Mouse (Mus musculus): Measurements from ENCODE around the gene Rnf222. TPM values are rescaled to one million over a fixed set of nuclear protein-coding genes. Genes with fewer than 3 reads are reported as not detected.

Gene Rnf222
- polyA plus RNA-seq, 1 experiment, result 1.4 TPM

GRCm38 (mm10) chr11:68907251-68907650, 18.9 kb downstream of the Rnf222 start:
- WGBS, result 84% methylated on average over 3 of the region's 3 CpGs
- TF ChIP-seq POLR2A (IDR thresholded peaks at IDR 0.05; ENCODE audit: borderline replicate concordance, control insufficient read depth, low read depth, low read length) (no peak), CTCF (IDR thresholded peaks at IDR 0.05; ENCODE audit: control insufficient read depth, insufficient read depth, low read length) (no peak)
- no peak overlapping the region for H3K4me3 ChIP-seq (replicated peaks; ENCODE audit: control insufficient read depth, low read depth, low read length)
- H3K27ac ChIP-seq (ENCODE audit: control insufficient read depth, insufficient read depth, low read depth, low read length, poor library complexity), result no peak overlapping the region
- H3K4me1 ChIP-seq (ENCODE audit: control insufficient read depth, insufficient read depth, low read length), result no peaks in the 10 kb centered on the region

GRCm38 (mm10) chr11:68908846-68909503, 20.6 kb downstream of the Rnf222 start:
- Histone ChIP-seq H3K4me1 (ENCODE audit: control insufficient read depth, insufficient read depth, low read length) (no peaks in the 10 kb centered on the region), H3K4me3 (replicated peaks; ENCODE audit: control insufficient read depth, low read depth, low read length) (no peak overlapping the region), H3K27ac (ENCODE audit: control insufficient read depth, insufficient read depth, low read depth, low read length, poor library complexity) (no peak overlapping the region)
- TF ChIP-seq POLR2A (IDR thresholded peaks at IDR 0.05; ENCODE audit: borderline replicate concordance, control insufficient read depth, low read depth, low read length), result no peak
- no peak for TF ChIP-seq CTCF (IDR thresholded peaks at IDR 0.05; ENCODE audit: control insufficient read depth, insufficient read depth, low read length)
- WGBS, result 71% methylated on average over 7 of the region's 7 CpGs

GRCm38 (mm10) chr11:68911531-68912177, 23.3 kb downstream of the Rnf222 start:
- no peak overlapping the region for H3K4me3 ChIP-seq (replicated peaks; ENCODE audit: control insufficient read depth, low read depth, low read length)
- TF ChIP-seq CTCF (IDR thresholded peaks at IDR 0.05; ENCODE audit: control insufficient read depth, insufficient read depth, low read length), result no peak
- TF ChIP-seq POLR2A (IDR thresholded peaks at IDR 0.05; ENCODE audit: borderline replicate concordance, control insufficient read depth, low read depth, low read length), result no peak
- H3K4me1 ChIP-seq (ENCODE audit: control insufficient read depth, insufficient read depth, low read length), result no peaks in the 10 kb centered on the region
- 10% methylated on average over 14 of the region's 14 CpGs for WGBS
- H3K27ac ChIP-seq (ENCODE audit: control insufficient read depth, insufficient read depth, low read depth, low read length, poor library complexity), result no peak overlapping the region

GRCm38 (mm10) chr11:68914566-68914965, 26.2 kb downstream of the Rnf222 start:
- no peak for TF ChIP-seq POLR2A (IDR thresholded peaks at IDR 0.05; ENCODE audit: borderline replicate concordance, control insufficient read depth, low read depth, low read length)
- TF ChIP-seq CTCF (IDR thresholded peaks at IDR 0.05; ENCODE audit: control insufficient read depth, insufficient read depth, low read length), result no peak
- Histone ChIP-seq H3K27ac (ENCODE audit: control insufficient read depth, insufficient read depth, low read depth, low read length, poor library complexity) (no peak overlapping the region), H3K4me3 (replicated peaks; ENCODE audit: control insufficient read depth, low read depth, low read length) (no peak overlapping the region), H3K4me1 (ENCODE audit: control insufficient read depth, insufficient read depth, low read length) (no peaks in the 10 kb centered on the region)
- 51% methylated on average over 4 of the region's 4 CpGs for WGBS

- no peak for TF ChIP-seq POLR2A (IDR thresholded peaks at IDR 0.05; ENCODE audit: borderline replicate concordance, control insufficient read depth, low read depth, low read length)
- no peak for TF ChIP-seq CTCF (IDR thresholded peaks at IDR 0.05; ENCODE audit: control insufficient read depth, insufficient read depth, low read length)
- WGBS, result 84% methylated on average over 3 of the region's 3 CpGs
- Histone ChIP-seq H3K4me1 (ENCODE audit: control insufficient read depth, insufficient read depth, low read length) (no peaks in the 10 kb centered on the region), H3K27ac (ENCODE audit: control insufficient read depth, insufficient read depth, low read depth, low read length, poor library complexity) (no peak overlapping the region), H3K4me3 (replicated peaks; ENCODE audit: control insufficient read depth, low read depth, low read length) (no peak overlapping the region)
Measured at GRCm38 (mm10) chr11:68923191-68923590, 34.8 kb downstream of the Rnf222 start.

GRCm38 (mm10) chr11:68924749-68925148, 36.4 kb downstream of the Rnf222 start:
- WGBS, result 49% methylated on average over 2 of the region's 2 CpGs
- Histone ChIP-seq H3K27ac (ENCODE audit: control insufficient read depth, insufficient read depth, low read depth, low read length, poor library complexity) (no peak overlapping the region), H3K4me1 (ENCODE audit: control insufficient read depth, insufficient read depth, low read length) (no peaks in the 10 kb centered on the region), H3K4me3 (replicated peaks; ENCODE audit: control insufficient read depth, low read depth, low read length) (no peak overlapping the region)
- TF ChIP-seq CTCF (IDR thresholded peaks at IDR 0.05; ENCODE audit: control insufficient read depth, insufficient read depth, low read length) (no peak), POLR2A (IDR thresholded peaks at IDR 0.05; ENCODE audit: borderline replicate concordance, control insufficient read depth, low read depth, low read length) (no peak)

GRCm38 (mm10) chr11:68926981-68927380, 38.6 kb downstream of the Rnf222 start, which contains the start of gene Odf4:
Gene Odf4 (minus strand): TSS chr11:68927081.
- no peaks in the 10 kb centered on the region for H3K4me1 ChIP-seq (ENCODE audit: control insufficient read depth, insufficient read depth, low read length)
- no peak within 1 kb of the TSS for H3K27ac ChIP-seq (ENCODE audit: control insufficient read depth, insufficient read depth, low read depth, low read length, poor library complexity)
- WGBS, result 89% methylated on average over 3 of the region's 3 CpGs
- H3K4me3 ChIP-seq (replicated peaks; ENCODE audit: control insufficient read depth, low read depth, low read length), result no peak within 1 kb of the TSS
- TF ChIP-seq CTCF (IDR thresholded peaks at IDR 0.05; ENCODE audit: control insufficient read depth, insufficient read depth, low read length) (no peak), POLR2A (IDR thresholded peaks at IDR 0.05; ENCODE audit: borderline replicate concordance, control insufficient read depth, low read depth, low read length) (no peak)

GRCm38 (mm10) chr11:68929947-68930346, 41.6 kb downstream of the Rnf222 start:
- no peak overlapping the region for H3K27ac ChIP-seq (ENCODE audit: control insufficient read depth, insufficient read depth, low read depth, low read length, poor library complexity)
- TF ChIP-seq CTCF (IDR thresholded peaks at IDR 0.05; ENCODE audit: control insufficient read depth, insufficient read depth, low read length), result no peak
- TF ChIP-seq POLR2A (IDR thresholded peaks at IDR 0.05; ENCODE audit: borderline replicate concordance, control insufficient read depth, low read depth, low read length), result no peak
- no peaks in the 10 kb centered on the region for H3K4me1 ChIP-seq (ENCODE audit: control insufficient read depth, insufficient read depth, low read length)
- H3K4me3 ChIP-seq (replicated peaks; ENCODE audit: control insufficient read depth, low read depth, low read length), result no peak overlapping the region
- WGBS, result 77% methylated on average over 6 of the region's 6 CpGs
